Mouse (Mus musculus): Measurements from ENCODE around the gene H2-Ab1. TPM values are rescaled to one million over a fixed set of nuclear protein-coding genes. Genes with fewer than 3 reads are reported as not detected.
A peak's percentile ranks its signal among the peaks of the same experiment; 100 is the strongest.

The H2-Ab1 gene
- polyA plus RNA-seq, 1 experiment from 2014 or later, result 4.2 TPM

DNA sequence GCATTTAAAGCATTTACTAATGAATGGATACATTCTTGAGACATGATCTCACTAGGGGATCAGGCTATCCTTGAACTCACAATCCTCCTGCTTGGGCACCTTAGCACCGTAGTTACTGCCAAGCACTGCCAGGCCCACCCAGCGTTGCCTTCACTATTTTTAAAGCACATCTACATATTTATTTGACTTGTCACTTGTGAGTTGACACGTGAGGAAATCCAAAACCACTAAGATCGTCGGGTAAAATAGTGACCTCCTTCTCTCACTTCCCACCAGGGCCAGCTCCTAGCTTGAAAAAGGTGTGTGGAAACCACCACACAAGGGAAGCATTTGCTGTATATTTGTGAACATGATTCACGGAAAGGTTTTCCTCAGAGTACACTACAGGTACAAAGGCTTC is 29.5 kb downstream of the H2-Ab1 start:
- no peaks in the 10 kb centered on the region for H3K36me3 ChIP-seq
- H3K9me3 ChIP-seq, result no peaks in the 10 kb centered on the region
- H3K4me1 ChIP-seq, result no peaks in the 10 kb centered on the region
- 69% methylated on average over 6 of the region's 6 CpGs for WGBS
- H3K27me3 ChIP-seq, result no peaks in the 10 kb centered on the region
- H3K4me3 ChIP-seq, result no peak overlapping the region
- H3K4me2 ChIP-seq (replicated peaks), result no peak overlapping the region
- no peak overlapping the region for H3K27ac ChIP-seq
- ATAC-seq (ENCODE audit: low FRiP score, low read depth), result no peak
- H3K9ac ChIP-seq, result no peak overlapping the region

DNA sequence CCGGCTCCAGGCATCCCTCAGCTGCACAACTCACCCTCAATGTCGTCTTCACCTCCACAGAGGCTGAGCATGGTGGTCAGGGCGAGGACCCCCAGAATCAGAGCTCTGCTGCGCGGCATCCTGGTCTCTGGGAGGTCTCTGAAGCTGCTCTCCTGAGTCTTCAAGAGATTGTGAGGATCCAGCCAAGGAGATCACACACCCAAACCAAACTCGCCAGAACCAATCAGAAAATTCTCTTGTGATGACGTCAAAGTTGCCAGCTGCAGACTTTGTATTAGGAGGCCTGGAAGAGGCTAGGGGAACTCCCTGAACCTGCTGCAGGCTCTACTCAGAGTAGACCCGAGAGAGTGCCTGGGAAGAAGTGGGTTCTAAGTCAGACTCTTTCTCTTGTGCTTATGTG is 30.2 kb downstream of the H2-Ab1 start, which contains the start of gene H2-Aa:
Gene H2-Aa (minus strand): TSS at position 176 of the 400 bp plus-strand sequence.
- ATAC-seq (ENCODE audit: low FRiP score, low read depth), result peak; percentile 82
- no peak within 1 kb of the TSS for H3K4me2 ChIP-seq (replicated peaks)
- whole genome bisulfite sequencing, result 17% methylated on average over 8 of the region's 8 CpGs

DNA sequence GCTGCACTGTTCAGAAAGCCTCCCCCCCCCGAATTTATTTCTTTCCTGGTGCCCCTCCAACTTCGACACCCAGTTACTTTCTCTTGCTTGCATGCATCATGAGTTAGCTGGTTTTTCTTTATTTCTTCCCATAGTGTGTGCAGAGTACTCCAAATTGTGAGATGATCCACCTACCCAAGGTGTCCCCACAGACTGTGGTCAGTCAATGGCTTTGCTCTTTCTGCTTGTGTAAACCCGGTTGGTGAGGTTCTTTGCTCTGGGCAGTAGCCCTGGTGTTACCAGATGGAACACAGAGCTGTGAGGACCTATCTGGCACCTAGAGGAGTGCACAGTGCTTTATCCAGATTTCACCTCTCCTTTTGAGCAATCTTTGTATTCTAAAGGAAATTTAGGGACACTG is 30.6 kb downstream of the H2-Ab1 start:
- no peaks in the 10 kb centered on the region for H3K9me3 ChIP-seq
- H3K4me3 ChIP-seq, result no peak overlapping the region
- 68% methylated on average over 3 of the region's 3 CpGs for WGBS
- H3K27me3 ChIP-seq, result no peaks in the 10 kb centered on the region
- no peaks in the 10 kb centered on the region for H3K36me3 ChIP-seq
- H3K27ac ChIP-seq, result no peak overlapping the region
- no peaks in the 10 kb centered on the region for H3K4me1 ChIP-seq
- H3K9ac ChIP-seq, result no peak overlapping the region
- no peak overlapping the region for H3K4me2 ChIP-seq (replicated peaks)
- ATAC-seq (ENCODE audit: low FRiP score, low read depth), result no peak

More for the DNA sequence above, 30.2 kb downstream of the H2-Ab1 start, which contains the start of gene H2-Aa:
- Histone ChIP-seq H3K4me1 (no peaks in the 10 kb centered on the region), H3K9ac (no peak within 1 kb of the TSS), H3K9me3 (no peaks in the 10 kb centered on the region), H3K27ac (no peak within 1 kb of the TSS), H3K36me3 (no peaks in the 10 kb centered on the region), H3K27me3 (no peaks in the 10 kb centered on the region), H3K4me3 (no peak within 1 kb of the TSS)

DNA sequence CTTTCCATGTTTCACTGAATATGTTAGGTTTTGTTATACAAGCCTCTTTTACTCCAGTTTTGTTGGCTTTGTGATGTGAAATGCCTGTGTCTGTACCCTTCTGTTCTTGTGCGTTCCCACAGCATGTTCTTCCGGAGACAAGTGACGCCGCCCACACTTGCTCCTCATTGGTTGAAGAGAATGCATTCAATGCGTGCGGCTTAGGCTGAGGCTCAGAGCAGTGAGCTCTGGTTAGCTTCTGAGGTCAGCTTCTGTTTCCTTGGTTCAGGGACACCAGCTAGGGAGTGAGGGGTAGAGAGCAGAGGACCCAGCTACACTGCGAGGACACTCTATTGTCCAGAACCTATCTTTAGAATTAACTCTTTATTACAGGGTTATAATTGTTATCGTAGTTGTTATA is 34.1 kb downstream of the H2-Ab1 start:
- H3K9me3 ChIP-seq, result no peaks in the 10 kb centered on the region
- peak; percentile 80 for ATAC-seq (ENCODE audit: low FRiP score, low read depth)
- H3K27me3 ChIP-seq, result no peaks in the 10 kb centered on the region
- no peaks in the 10 kb centered on the region for H3K36me3 ChIP-seq
- 17% methylated on average over 8 of the region's 8 CpGs for WGBS
- H3K4me2 ChIP-seq (replicated peaks), result no peak overlapping the region
- no peak overlapping the region for H3K4me3 ChIP-seq
- no peaks in the 10 kb centered on the region for H3K4me1 ChIP-seq
- H3K9ac ChIP-seq, result no peak overlapping the region
- H3K27ac ChIP-seq, result no peak overlapping the region

DNA sequence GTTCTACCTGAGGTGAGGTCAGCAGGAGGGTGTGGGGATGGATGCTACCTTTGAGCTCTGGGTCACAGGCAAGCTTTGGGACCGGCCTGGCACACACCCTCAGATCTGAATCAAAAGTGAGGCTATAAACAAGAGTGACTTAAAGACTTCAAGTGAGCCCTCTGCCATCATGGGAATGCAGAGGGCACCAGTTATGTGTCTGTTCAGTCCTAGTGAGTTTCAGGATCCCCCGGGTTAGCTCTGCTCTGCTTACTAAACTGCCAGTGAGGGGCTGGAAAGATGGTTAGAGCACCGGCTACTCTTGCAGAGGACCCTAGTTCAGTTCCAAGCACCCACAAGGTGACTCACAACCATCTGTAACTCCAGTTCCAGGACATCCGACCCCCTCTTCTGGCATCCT is 35.1 kb downstream of the H2-Ab1 start:
- no peaks in the 10 kb centered on the region for H3K9me3 ChIP-seq
- H3K36me3 ChIP-seq, result no peaks in the 10 kb centered on the region
- no peak overlapping the region for H3K27ac ChIP-seq
- H3K9ac ChIP-seq, result no peak overlapping the region
- WGBS, result 85% methylated on average over 4 of the region's 4 CpGs
- H3K4me2 ChIP-seq (replicated peaks), result no peak overlapping the region
- ATAC-seq (ENCODE audit: low FRiP score, low read depth), result no peak
- H3K4me3 ChIP-seq, result no peak overlapping the region
- no peaks in the 10 kb centered on the region for H3K4me1 ChIP-seq
- H3K27me3 ChIP-seq, result peaks cover 3% of the 10 kb centered on the region; the same call in 1 of the 2 replicates

DNA sequence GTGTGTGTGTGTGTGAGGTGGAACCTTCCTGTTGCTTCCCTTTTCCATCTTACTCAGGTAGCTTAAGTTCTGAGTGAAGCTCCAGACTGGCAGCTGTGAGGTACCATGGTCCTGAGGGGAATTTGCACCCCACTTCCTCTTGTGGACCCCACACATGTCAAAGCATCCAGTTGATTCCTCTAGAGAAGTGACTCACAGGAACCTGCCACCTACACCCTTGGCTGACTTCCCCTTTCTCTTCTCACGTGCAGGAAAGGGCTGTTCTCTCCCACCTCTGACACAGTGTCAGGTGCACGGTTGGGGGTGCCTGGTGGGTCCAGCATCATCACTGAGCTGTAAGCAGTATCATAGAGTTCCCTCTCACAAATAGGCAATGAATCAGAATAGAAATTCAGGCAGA is 36.0 kb downstream of the H2-Ab1 start:
- Histone ChIP-seq H3K4me1 (no peaks in the 10 kb centered on the region), H3K36me3 (no peaks in the 10 kb centered on the region), H3K4me3 (no peak overlapping the region), H3K4me2 (replicated peaks) (no peak overlapping the region), H3K27me3 (peaks cover 3% of the 10 kb centered on the region; the same call in 1 of the 2 replicates), H3K9me3 (no peaks in the 10 kb centered on the region), H3K9ac (no peak overlapping the region), H3K27ac (no peak overlapping the region)
- no peak for ATAC-seq (ENCODE audit: low FRiP score, low read depth)
- WGBS, result 51% methylated on average over 2 of the region's 2 CpGs

DNA sequence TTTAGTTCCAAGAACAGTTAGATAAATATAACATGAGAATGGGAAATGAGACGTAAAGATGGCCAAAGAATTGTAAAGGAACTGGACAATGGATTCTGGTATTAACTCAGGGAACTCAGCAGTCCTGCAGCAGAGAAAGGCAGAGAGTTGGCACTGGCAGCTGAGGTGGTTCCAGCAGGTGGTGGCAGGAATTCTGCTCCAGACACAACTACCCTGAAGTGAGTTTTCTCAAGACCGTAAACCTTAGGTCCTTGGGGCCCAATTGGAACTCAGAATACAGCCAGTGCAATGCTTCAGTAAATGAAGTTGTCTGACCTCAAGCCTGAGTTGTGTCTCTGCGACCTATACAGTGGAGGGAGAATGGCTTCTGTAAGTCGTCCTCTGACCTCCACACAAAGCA is 36.8 kb downstream of the H2-Ab1 start:
- Histone ChIP-seq H3K4me3 (no peak overlapping the region), H3K27ac (no peak overlapping the region), H3K4me1 (no peaks in the 10 kb centered on the region), H3K36me3 (no peaks in the 10 kb centered on the region), H3K9ac (no peak overlapping the region), H3K27me3 (peaks cover 3% of the 10 kb centered on the region; the same call in 1 of the 2 replicates), H3K4me2 (replicated peaks) (no peak overlapping the region), H3K9me3 (no peaks in the 10 kb centered on the region)
- 72% methylated on average over 4 of the region's 4 CpGs for WGBS
- no peak for ATAC-seq (ENCODE audit: low FRiP score, low read depth)

DNA sequence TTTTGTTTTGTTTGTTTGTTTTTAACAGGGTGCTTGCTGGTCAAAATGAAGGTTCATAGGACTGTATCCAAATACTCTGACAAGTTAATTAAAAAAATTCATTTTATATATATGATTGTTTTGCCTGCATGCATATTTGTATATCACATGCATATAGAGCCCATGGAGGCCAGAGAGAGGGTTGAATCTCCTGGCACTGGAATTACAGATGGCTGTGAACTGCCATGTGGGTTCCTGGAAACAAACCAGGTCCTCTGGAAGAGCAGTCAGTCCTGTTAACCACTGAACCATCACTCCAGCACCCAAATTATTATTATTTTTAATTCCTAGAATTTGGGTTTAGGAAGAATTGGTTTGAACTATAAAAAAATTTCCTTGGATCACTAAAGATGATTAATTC is 37.8 kb downstream of the H2-Ab1 start:
- no peaks in the 10 kb centered on the region for H3K4me1 ChIP-seq

DNA sequence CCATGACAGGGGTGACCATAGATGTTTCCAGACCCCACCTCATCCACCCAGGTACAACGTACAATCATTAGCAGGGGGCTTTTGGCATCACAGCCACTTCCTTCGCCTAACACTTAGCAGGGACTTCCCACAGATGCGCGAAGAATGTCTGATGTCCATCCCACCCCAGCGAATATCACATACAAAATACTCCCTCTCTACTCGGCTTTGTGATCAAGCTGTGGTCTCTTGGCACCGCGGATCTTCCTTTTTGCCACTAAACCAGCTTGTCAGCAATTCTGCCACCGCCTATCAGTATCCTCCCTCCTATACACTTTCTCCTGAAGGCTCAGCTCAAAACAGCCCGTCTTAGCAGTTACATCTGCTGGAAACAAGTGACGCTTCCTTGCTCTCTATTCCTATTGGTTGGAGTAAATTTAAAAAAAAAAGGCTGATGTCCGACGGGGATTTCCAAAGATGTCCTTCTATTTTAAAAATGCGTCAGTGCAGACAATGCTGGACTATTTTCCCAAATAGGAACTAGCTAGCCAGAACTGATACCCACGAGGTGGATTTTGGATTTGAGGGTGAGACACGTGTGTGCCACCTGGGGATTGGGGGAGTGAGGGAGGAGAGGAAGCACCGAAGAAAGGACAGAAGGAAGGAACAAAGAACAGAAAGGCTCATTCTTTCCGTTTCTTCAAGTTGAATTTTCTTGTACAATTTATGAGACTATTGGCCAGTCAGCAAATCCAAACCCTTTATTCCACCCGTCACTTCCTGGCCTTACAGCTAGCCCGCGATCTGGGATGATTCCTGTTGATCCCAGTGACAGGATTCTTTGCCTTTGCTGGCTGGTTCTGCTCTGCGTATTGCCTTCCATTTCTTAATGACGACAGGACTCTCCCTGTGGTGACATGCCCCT is 38.7 kb downstream of the H2-Ab1 start:
- peak; percentile 81 for ATAC-seq (ENCODE audit: low FRiP score, low read depth)
- Histone ChIP-seq H3K4me1 (no peaks in the 10 kb centered on the region), H3K9me3 (no peaks in the 10 kb centered on the region), H3K4me3 (peak overlapping the region; percentile 34), H3K36me3 (no peaks in the 10 kb centered on the region), H3K27me3 (peaks cover 3% of the 10 kb centered on the region; the same call in 1 of the 2 replicates), H3K27ac (no peak overlapping the region), H3K4me2 (replicated peaks) (peak overlapping the region; percentile 56), H3K9ac (no peak overlapping the region)
- 24% methylated on average over 23 of the region's 23 CpGs for WGBS

More for the DNA sequence above, 37.8 kb downstream of the H2-Ab1 start:
- Histone ChIP-seq H3K27ac (no peak overlapping the region), H3K36me3 (no peaks in the 10 kb centered on the region), H3K4me2 (replicated peaks) (no peak overlapping the region), H3K4me3 (no peak overlapping the region), H3K9me3 (no peaks in the 10 kb centered on the region), H3K27me3 (peaks cover 3% of the 10 kb centered on the region; the same call in 1 of the 2 replicates), H3K9ac (no peak overlapping the region)
- ATAC-seq (ENCODE audit: low FRiP score, low read depth), result no peak

DNA sequence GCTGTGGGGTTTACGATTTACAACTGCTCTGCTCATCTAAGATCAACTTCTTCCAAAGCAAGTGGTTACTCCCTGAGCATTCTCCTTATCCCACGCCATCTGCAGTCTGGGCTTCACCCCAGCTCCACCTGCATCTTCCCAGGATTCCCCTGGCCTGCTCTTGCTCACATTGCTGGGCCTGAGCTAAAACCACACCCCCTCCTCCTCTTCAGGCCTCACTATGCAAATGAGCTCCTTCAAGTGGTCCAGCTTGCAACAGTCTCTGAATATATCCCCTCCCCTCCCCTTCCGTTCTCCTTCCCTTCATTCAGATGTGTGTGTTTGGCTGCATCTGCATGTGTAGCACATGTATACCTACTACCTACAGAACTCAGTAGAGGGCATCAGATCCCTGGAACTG is 41.9 kb downstream of the H2-Ab1 start:
- Histone ChIP-seq H3K4me3 (no peak overlapping the region), H3K4me2 (replicated peaks) (no peak overlapping the region)
- 58% methylated on average over 3 of the region's 3 CpGs for WGBS

DNA sequence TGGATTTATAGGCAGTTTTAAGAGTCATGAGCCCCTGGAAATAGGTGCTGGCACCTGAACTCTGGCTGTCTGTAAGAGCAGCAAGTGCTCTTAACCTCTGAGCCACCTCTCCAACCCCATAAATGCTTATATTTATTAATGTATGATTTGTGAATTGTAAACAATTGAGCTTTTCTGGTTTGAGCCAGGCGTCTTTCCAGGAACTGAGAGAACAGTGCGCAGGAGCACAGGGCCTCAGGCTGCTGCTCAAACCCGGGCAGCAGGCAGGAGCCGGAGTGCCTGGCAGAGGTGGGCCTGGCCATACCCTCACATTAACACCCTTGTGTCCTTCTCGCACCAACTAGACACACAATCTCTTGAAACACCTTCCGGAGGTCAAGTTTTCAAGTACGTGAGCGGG is 42.6 kb downstream of the H2-Ab1 start:
- peaks cover 3% of the 10 kb centered on the region; the same call in 1 of the 2 replicates for H3K27me3 ChIP-seq
- 85% methylated on average over 8 of the region's 8 CpGs for WGBS
- H3K9ac ChIP-seq, result no peak overlapping the region
- no peak overlapping the region for H3K4me3 ChIP-seq
- H3K4me2 ChIP-seq (replicated peaks), result no peak overlapping the region
- H3K4me1 ChIP-seq, result no peaks in the 10 kb centered on the region
- no peak overlapping the region for H3K27ac ChIP-seq
- ATAC-seq (ENCODE audit: low FRiP score, low read depth), result no peak
- H3K9me3 ChIP-seq, result no peaks in the 10 kb centered on the region
- H3K36me3 ChIP-seq, result no peaks in the 10 kb centered on the region

More for the DNA sequence above, 41.9 kb downstream of the H2-Ab1 start:
- no peak overlapping the region for H3K27ac ChIP-seq
- no peak for ATAC-seq (ENCODE audit: low FRiP score, low read depth)
- no peaks in the 10 kb centered on the region for H3K9me3 ChIP-seq
- H3K36me3 ChIP-seq, result no peaks in the 10 kb centered on the region
- no peak overlapping the region for H3K9ac ChIP-seq
- H3K4me1 ChIP-seq, result no peaks in the 10 kb centered on the region
- H3K27me3 ChIP-seq, result peaks cover 3% of the 10 kb centered on the region; the same call in 1 of the 2 replicates

DNA sequence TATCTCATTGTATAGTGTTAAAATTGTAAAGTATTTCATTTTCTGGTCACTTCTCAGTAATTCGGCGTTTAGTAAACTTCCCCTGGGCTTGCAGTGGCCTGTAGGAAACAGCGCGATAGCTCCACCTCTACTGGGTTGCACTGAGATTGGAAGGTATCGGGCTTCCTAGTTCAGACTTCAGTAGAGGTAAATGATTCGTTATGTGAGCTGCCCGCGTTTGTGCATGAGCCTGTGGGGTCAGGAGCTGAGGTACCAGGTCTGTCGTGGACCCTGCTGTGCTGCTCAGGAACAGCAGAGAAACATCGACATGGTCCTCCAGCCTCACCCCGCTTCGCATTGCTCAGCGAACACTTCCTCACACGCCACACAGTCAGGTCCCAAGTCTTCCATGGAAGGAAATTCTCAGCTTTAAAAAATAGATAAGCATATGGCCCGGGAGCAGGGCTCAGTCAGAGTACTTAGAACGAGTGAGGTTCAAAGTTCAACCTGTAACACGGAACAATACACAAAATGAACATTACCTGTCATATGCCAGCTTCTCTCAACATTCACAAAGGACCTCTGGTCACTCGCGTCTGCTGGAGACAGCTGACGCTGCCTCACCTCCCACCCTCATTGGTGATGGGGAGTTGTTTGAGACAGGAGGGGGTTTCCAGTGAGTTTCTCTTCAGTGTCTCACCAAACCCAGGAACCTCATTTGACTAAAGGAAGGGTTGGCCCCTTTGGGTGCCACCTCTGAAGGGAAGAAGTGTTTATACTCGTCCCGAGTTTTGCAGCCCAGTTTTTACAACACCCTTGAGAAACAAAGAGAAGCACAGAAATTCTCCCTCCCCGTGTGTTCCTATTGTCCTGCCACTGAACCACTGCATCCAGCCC is 43.4 kb downstream of the H2-Ab1 start:
- no peak for ATAC-seq (ENCODE audit: low FRiP score, low read depth)
- Histone ChIP-seq H3K9me3 (no peaks in the 10 kb centered on the region), H3K9ac (no peak overlapping the region), H3K4me1 (no peaks in the 10 kb centered on the region), H3K36me3 (no peaks in the 10 kb centered on the region), H3K4me3 (no peak overlapping the region), H3K4me2 (replicated peaks) (no peak overlapping the region), H3K27me3 (peaks cover 3% of the 10 kb centered on the region; the same call in 1 of the 2 replicates), H3K27ac (no peak overlapping the region)
- 77% methylated on average over 23 of the region's 23 CpGs for WGBS
